Mouse (Mus musculus): ENCODE measurements at regions not wholly inside any gene's neighbourhood (a gene's known extent, or its start where the extent isn't known, plus 50 kb on each side); places are given as distances from the start of the nearest gene placed in this dataset.

DNA sequence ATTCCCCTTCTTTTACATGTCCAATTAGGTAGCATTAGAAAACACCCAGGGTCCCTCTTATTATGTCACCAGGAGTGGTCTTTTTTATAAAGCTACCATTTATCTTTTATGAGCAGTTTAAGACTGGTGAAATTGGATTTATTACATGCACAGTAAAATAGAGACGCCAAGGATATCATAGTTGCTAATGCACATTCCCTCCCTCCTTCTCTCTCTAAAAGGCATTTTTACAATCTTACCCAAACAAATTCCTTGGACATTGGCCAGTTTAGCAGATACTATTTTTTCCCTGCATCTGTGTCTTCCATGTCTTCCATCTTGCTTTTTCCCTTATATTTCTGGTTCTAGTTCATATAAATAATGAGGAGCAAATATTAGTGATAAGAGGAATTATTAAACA is 186.7 kb upstream of the Robo2 start:
- no peak for DNase-seq (ENCODE audit: low read depth, low spot score)

DNA sequence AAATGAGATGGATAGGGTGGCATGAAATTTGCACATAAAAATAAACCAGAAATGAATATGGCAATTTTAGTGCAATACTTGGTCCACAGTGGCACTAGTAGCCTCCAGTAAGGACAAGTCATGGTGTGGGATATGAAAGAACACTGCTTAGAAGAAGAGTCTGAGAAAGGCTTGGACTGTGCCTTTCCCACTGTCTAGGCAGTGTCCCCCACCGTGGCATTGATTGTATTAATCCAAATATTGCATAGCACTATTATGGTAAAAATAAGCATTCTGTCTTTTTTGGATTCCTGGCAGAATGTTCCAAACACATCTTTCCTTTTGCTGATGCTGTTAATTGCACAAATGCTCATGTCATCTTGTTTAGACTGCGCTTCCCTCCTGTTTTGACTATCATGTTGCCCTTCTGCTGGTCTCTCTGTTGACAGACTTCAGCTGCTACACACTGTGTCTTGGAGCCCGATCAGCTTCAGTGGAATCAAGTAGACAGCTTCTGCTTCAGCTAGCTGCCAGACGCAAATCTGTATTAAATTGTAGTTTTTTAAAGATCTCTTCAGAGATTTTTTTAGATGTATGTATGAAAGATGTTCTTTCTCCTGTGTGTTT is 186.2 kb upstream of the Robo2 start:
- peak; percentile 72 for DNase-seq (ENCODE audit: low read depth, low spot score)

DNA sequence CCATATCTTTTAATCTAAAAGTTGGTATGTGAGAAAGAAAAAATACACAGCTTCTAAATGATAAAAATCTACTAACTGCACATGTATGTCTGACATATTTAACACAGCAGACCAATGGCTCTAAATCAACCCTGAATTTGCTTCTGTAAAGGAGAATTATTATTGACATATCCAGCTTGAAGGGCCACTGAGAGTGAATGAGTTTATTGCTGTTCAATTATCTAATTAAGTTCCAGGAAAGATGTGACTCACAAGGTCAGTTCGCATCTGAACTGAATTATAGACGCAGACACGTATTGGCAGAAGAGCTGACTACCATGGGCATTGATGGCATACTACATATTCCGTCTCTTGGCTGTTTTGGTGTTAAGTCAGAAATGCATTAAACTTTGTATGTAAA is 180.3 kb upstream of the Robo2 start:
- DNase-seq (ENCODE audit: low read depth, low spot score): no peak

DNA sequence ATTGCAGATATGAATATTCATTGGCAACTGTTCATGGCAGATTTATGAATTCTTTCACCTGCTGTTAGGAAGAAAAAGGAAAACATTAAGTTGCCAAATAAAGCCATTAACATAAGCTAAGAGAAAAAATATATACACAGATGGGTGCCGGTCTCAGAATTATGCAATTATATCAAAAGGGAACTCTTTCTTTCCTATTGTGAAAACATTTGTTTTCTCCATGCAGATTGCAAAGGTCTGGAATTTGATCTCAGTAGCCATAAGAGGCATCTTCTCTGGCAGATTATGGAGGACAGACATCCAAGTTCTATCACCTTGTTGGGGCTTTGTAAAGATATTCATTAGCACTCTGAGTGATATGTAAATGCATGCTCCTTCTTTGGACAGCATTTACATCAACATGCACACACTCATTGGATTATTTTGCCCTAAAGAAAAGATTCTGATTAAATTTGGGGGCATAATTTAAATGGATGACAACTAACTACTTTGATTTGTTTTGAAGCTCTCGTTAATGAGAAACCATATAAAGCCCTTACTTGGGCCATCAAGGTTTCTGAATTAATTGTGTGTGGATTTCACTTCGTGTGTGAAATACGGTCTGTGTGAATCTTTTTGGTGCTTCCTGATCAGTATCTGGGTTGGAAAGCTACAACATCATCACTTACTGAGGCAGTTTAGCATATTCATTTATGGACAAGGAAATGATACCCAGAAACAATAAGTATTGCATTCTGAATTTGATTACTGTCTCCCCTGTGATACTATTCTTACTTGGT is 171.2 kb upstream of the Robo2 start:
- peak; percentile 59 for DNase-seq (ENCODE audit: low read depth, low spot score)

DNA sequence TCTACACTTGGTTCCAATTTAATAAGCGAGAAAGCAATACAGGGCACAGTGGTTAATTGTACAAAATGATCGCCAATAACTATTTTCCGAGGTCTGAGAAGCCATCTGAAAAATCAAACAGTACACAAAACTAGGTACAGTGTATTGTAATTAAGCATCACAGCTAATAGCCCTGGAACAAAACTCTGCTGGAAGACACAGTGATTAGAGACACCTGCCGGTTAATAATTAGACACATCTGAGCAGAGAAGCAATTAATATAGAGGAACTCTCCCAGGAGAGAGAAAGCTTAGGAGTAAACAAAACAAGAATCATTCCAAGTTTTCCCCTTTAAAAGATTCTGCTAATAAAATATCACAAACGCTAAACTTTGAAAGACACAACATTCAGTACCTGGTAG is 136.7 kb upstream of the Robo2 start:
- DNase-seq (ENCODE audit: low read depth, low spot score): no peak

DNA sequence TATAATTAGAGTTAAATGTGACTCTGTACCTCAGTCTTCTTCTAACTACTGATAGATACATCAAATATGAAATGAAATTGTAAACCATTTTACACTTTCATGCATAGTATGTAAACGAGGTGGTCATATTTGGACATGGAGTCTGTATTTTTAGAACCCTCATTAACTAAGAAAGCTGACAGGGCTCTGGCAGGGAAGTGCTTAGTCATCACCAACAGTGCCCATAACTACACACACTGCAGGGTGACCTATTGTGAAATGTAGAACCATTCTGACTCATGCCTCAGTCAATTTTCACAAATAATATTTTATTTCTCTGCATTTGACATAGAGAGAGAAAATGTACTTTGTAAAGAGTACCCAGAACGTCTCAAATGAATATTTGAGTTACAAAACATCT is 118.9 kb upstream of the Robo2 start:
- no peak for DNase-seq (ENCODE audit: low read depth, low spot score)

DNA sequence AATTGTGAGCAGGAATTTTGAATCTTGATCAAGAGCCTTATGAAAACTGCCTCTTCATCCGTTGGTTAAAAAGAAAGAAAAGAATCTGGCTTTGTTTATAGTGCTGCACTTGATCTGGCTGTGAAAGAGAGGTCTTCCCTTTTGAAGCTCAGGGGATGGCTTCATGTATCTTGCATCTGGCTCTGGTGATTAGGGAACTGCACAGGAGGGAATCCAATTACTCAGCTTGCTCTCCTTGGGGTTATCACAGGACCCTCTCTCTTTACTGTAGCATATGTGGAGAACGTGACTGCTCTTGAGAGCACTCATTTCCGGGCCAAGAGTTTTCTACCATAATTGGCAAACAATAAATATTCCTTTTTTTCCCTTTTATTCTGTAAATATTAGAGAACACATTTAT is 116.6 kb upstream of the Robo2 start:
- no peak for DNase-seq (ENCODE audit: low read depth, low spot score)

DNA sequence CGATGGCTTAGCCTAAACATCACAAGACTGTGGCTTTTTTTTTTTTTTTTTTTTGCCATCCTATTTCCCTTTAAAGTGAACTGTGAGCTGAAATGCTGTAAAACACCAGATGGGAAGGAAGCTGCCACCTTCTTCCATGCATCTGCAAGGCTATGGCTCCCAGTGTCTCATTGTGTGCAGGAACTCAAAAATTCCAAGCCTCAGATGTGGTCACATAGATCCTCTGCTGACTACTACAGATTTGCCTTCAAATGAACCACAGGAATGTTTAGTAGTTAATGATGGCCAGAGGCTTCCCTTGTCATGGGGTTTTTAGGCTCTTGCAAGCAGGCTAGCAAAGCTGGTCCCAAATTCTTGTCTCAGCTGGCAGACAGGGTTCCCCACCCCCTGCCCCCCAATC is 114.9 kb upstream of the Robo2 start:
- no peak for DNase-seq (ENCODE audit: low read depth, low spot score)

DNA sequence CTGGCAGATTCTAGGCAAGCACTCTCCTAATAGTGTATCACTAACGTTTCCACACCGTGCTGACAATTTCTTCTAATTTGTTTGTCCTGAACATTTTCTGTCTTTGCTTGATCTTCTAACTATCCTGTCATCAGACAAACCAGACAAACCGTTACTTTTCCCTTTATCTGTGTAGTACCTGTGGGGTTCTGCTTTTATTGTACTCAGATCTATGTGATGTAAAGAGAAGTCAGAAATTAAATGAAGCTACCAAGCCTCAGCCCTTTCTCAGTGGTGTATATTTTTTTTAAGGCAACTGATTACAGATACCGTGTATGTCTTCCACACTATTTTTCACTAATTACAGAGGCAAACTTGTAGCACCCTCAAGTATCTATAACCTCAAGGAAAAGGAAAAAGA is 108.9 kb upstream of the Robo2 start:
- DNase-seq (ENCODE audit: low read depth, low spot score): no peak

DNA sequence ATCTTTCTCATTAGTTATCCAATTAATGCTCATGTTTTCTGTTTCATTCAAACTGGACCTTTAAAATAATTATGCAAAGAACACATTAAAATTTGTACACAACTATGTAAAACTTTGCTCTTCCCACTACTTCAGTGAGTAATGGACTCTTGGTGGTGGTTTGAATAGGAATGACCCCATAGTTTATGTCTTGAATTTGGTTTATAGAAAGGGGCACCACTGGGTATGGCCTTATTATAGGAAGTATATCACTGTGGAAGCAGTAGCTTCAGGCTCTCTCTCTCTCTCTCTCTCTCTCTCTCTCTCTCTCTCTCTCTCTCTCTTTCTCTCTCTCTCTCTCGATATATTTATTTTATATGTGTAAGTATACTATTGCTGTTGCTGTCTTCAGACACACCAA is 106.3 kb upstream of the Robo2 start:
- DNase-seq (ENCODE audit: low read depth, low spot score): no peak

DNA sequence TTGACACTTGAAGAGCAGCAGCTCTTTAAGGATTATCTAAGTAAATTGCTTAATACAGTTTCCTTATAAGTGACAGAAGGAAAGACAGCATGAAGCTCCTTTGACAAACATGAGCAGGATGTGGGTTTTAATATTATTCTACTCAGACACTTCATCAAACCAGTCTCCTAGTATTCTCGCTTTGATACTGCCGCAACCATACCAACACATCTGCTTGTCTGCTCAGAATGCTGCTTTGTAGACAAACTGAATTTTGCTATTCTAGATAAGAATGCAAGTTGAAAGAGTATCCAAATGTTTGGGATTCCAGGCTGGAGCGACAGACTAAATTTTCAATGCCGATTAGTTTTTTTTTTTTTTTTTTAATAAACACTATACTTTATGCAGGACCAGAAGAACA is 105.7 kb upstream of the Robo2 start:
- DNase-seq (ENCODE audit: low read depth, low spot score): no peak

DNA sequence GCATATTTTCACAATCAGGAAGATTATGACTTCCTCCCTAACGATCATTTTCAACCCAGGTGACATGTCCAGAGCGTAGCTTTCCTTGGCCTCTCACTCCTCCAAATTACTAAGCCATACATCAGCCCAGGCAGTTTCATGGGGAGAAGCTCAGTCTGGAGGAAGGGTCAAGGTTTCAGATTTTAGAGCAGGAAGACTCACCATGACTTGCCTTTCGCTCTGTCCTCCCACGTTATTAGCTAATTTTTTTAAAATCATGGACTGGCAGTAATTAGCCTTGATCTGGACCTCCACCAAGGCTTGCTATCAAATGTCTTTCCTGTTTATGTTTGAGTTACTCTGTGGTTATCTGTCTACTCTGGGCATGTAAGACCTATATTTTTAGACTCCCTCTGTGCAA is 102.9 kb upstream of the Robo2 start:
- DNase-seq (ENCODE audit: low read depth, low spot score): no peak

DNA sequence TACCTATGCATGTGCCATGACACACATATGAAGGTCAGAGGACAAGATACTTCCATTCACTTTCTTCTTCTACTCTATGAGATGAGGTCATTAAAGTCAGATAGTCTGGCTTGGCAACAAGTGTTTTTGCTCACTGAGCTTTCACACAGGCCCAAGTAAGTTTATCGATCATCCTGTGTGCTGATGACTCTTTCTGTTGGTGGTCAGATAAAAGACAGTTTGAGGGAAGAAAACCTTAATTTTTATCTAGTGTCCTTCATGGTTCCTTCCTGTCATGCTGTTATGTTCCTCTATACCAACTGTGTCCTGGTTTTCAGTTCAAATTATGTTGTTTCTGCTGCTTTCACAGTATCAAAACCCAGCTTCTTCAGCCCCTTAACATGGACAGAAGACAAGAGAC is 98.8 kb upstream of the Robo2 start:
- DNase-seq (ENCODE audit: low read depth, low spot score): no peak

DNA sequence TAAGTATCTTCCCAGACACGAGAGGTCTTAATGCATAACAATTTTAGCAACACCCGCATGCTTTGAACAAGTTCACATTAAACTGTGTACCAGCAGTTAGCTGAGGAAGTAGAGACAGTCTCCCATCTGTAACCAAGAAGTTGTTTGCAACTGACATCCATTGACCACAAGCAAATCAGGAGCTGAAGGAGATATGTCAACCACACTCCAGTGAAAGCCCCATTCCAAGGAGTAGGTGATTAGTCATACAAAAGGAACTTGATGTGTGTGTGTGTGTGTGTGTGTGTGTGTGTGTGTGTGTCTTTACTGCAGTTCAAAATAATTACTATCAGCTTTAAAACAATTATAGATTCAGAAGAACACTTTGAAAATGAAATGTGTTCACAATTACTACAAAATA is 97.9 kb upstream of the Robo2 start:
- no peak for DNase-seq (ENCODE audit: low read depth, low spot score)

DNA sequence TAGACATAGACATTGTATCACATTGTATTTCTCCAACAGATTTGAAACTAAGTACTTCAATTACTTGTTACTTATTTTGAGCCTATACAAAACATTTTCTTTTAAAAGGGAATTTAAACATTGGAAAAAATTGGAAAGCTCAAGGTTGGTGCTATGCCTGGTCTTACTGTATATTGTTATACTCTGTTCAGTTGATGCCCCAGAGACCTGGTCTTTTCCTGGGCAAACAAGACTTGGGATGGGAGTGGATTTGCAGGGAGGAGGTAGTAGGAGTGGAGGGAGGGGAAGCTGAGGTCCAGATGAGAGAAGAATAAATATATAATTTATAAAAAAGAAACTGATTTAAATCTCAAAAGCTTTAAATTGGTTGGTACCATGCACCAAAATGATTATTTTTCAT is 95.1 kb upstream of the Robo2 start:
- DNase-seq (ENCODE audit: low read depth, low spot score): no peak

DNA sequence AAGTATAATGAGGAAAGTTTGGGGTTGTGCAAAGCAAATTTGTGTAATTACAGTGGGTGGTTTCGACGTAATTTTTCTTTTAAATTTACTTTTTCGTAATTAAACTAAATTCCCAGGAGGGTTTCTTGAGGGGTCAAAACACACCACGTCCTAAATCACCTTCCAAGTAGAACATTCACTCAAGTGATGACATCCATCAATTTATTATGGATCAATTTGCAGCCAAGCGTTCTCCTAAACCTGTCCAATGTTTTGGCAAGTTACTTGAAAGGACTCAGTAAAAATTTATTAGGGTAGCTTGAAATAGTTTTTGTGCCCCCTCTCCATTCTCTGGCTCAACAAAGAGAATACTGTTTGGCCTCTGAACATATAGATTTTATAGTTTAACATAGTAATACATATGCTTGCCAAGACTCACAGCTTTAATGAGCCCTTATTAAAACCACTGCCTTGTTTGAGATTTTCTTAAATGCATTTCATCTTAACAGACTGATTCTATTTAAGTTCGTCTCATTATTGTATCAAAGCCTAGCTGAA is 94.6 kb upstream of the Robo2 start:
- no peak for DNase-seq (ENCODE audit: low read depth, low spot score)

DNA sequence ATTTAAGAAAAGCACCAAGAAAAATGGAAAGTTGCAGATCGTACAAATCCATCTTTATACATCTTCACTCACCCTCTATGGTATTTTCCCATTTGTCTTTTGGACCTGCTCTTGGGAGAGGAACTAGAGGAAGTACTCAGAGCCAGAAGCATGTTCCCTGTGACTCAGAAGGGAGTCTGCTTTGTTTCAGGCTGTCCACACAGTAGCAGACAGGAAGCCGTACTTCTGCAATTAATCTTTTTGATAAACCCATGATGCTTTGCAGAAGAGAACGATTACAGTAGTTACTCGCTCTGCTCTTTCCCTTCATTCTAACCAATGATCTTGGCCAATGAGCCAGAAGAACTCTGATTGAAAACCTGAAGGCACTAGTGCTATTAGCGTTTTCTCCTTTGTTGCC is 92.8 kb upstream of the Robo2 start:
- DNase-seq (ENCODE audit: low read depth, low spot score): no peak

DNA sequence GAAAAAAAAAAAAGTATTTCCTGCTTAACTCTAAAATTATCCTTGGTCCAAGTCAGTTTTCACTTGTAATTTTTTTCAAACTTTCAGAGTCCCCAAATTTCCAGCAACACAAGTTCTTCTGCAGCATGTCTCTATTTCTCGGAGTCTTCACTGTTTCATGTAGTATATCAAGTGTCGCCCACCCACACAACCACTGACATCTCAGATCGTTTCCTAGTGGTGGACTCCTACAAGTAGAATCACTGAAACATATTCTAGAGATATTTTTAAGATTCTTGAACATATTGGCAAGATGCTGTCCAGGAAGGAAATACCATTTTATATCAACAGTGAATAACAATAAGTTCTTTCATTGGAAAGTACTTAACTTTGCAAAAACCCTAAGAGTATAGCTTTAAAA is 89.1 kb upstream of the Robo2 start:
- no peak for DNase-seq (ENCODE audit: low read depth, low spot score)

DNA sequence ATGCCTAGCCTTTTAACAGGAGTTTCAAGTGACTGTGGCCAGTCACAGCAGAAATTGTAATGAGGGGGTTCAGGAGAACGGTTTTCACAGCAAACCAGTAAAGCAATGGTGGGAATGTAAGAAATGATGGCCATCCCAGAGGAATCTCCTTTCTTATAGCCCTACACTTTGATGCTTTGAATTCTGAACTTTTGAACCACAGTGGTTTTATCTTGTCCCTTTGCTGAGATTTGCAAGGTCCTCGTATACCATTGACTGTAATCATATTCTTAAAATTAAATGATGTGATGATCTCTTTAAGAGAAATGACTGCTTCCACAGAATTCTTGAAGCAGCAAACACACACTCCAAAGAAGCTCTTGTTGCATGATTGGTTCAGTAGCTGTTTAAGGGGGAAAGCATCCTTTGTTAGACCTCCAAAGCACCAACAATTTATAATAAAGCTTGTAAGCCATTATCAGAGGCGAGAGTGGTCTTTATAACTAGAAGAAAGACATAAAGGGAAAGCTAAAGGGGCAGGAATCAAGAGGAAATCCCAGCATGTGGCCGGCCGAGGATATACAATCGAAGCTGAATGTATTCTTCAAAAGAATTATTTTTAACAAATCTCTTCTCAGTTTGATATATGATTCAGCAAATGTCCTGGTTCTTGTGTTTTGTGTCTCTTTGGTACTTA is 56.3 kb upstream of the Robo2 start:
- no peak for DNase-seq (ENCODE audit: low read depth, low spot score)

DNA sequence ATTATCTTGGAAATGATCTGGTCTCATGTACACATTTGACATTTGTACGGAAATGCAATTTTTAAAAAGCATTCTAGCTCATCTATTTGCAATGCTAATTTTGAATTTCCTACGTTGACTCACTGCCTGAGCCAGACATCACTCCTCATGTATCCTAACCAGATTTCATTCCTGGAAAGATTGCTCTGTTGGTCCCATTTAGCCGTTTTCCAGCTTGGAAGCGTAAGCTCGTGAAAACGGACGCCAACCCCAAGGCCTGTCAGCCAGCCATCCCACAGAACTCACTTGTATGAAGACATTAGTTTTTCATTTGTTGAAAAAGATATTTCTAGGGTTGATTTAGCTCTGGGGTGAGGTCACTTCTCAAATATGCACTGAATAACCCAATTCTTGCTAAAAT is 55.5 kb upstream of the Robo2 start:
- peak; percentile 47 for DNase-seq (ENCODE audit: low read depth, low spot score)

DNA sequence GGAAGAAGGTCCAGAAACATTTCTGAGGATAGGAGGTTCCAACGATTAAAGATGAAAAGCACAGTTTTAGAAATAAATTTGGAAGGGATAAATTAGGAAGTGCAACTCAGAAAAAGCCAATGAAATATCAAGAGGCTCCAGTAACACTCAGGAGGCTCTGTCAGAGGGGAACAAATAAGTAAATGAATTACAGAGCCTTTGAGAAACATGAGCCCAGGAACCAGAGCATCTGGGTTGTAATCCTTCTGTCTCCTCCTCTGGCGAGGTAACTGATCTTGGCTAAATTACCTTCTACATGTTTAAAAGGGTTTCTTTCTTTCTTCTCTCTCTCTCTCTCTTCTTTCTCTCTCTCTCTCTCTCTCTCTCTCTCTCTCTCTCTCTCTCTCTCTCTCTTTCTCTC is 53.2 kb upstream of the Robo2 start:
- no peak for DNase-seq (ENCODE audit: low read depth, low spot score)

DNA sequence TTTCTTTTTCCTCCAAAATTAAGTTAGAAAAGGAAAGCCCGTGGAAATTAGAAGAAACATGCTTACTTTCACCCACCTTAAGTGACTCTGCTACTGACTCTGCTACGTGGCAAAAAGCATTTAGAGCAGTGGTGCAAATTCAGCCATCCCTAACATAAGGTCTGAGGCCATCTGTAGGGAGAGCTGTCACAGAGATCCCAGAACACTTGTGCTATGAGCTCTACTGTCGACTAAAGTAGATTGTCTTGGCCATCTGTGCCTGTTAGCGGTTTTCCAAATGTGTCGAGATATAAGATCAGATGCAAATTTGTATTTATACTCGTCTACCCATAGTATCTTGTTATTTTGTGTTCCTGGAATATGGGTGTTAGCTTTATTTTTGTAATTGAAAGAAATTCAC is 52.7 kb upstream of the Robo2 start:
- DNase-seq (ENCODE audit: low read depth, low spot score): peak; percentile 60

DNA sequence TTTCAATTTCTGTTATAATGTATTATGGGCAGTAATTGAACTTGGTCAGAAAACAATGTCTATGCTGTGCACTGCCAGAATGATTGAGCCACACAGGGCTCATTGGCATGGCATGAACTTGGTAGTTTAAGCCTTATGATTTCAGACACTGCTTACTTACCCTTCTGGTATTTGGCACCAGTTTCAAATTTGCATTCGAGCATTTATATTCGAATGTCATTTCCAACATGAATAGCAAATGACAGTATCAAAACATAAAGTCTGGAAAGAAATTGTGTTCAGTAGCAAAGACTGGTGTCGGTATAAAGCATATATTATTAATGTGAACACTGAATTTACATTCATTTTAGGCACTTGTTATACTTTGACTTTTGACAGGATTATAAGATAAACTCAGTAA is 50.8 kb upstream of the Robo2 start:
- DNase-seq (ENCODE audit: low read depth, low spot score): no peak
